Mouse (Mus musculus) embryonic facial prominence, embryonic 12.5 days (tissue): ENCODE measurements around the gene Gstk1. TPM values are rescaled to one million over a fixed set of nuclear protein-coding genes. Genes with fewer than 3 reads are reported as not detected.

Source experiments
- ATAC-seq: fragments of 200-750 bp; cut with Nextera tagmentation; 2 replicates; pipeline ENCODE4 v1.8.0; 2017; ENCODE audit not compliant: insufficient number of reproducible peaks, insufficient read depth, low FRiP score, low TSS enrichment
- H3K27ac ChIP-seq: fragments of 300-500 bp; sonication (generic); 2 replicates; pipeline ENCODE4 v1.5.1; 2016; ENCODE audit warnings: mild to moderate bottlenecking
- H3K27me3 ChIP-seq: fragments of 300-500 bp; sonication (generic); 2 replicates; pipeline ENCODE4 v1.6.1; 2016; ENCODE audit warnings: mild to moderate bottlenecking, moderate library complexity
- H3K36me3 ChIP-seq: fragments of 300-500 bp; sonication (generic); 2 replicates; pipeline ENCODE4 v1.6.1; 2016; ENCODE audit warnings: mild to moderate bottlenecking
- H3K4me1 ChIP-seq: fragments of 300-500 bp; sonication (generic); 2 replicates; pipeline ENCODE4 v1.6.1; 2016
- H3K4me2 ChIP-seq: fragments of 300-500 bp; sonication (generic); replicated peaks from 2 replicates; pipeline ENCODE4 v1.6.1; 2016; ENCODE audit warnings: mild to moderate bottlenecking, moderate library complexity
- H3K4me3 ChIP-seq: fragments of 300-500 bp; sonication (generic); 2 replicates; pipeline ENCODE4 v1.5.1; 2016; ENCODE audit warnings: mild to moderate bottlenecking
- H3K9ac ChIP-seq: fragments of 300-500 bp; sonication (generic); 2 replicates; pipeline ENCODE4 v1.6.1; 2016; ENCODE audit warnings: mild to moderate bottlenecking, moderate library complexity
- H3K9me3 ChIP-seq: fragments of 300-500 bp; sonication (generic); 2 replicates; pipeline ENCODE4 v1.6.1; 2016; ENCODE audit warnings: mild to moderate bottlenecking, moderate library complexity
- WGBS: fragments of 180-500 bp; shearing (Covaris S2); methylation state at CpG from one replicate; pipeline ENCODE4 v1.1.7; 2016; 5-methylcytosine and 5-hydroxymethylcytosine counted together
- polyA plus RNA-seq: library from polyadenylated mRNA; unstranded; fragments of >200 nt; fragmentation: Nextera tagmentation; extraction: Ambion mirVana; gene quantifications from 2 replicates; pipeline ENCODE4 v1.2.1, GENCODE M21; 2016

The Gstk1 gene
- polyA plus RNA-seq, 1 experiment from 2014 or later, result 27.8 TPM

- no peak for ATAC-seq
- H3K36me3 ChIP-seq, result peaks cover 53% of the 10 kb centered on the region
- no peak overlapping the region for H3K9ac ChIP-seq
- no peak overlapping the region for H3K27ac ChIP-seq
- no peaks in the 10 kb centered on the region for H3K9me3 ChIP-seq
- H3K4me1 ChIP-seq, result no peaks in the 10 kb centered on the region
- 68% methylated on average over 5 of the region's 5 CpGs for WGBS
- no peaks in the 10 kb centered on the region for H3K27me3 ChIP-seq
- no peak overlapping the region for H3K4me2 ChIP-seq
- no peak overlapping the region for H3K4me3 ChIP-seq
Measured at GRCm38 (mm10) chr6:42282865-42283528, 37.3 kb downstream of the Gstk1 start.

- H3K27me3 ChIP-seq, result no peaks in the 10 kb centered on the region
- peaks cover 23% of the 10 kb centered on the region for H3K36me3 ChIP-seq
- no peak within 1 kb of the TSS for H3K27ac ChIP-seq
- WGBS, result 76% methylated on average over 4 of the region's 5 CpGs
- H3K9ac ChIP-seq, result no peak within 1 kb of the TSS
- no peaks in the 10 kb centered on the region for H3K9me3 ChIP-seq
- H3K4me2 ChIP-seq, result no peak within 1 kb of the TSS
- ATAC-seq, result no peak
- H3K4me1 ChIP-seq, result no peaks in the 10 kb centered on the region
- H3K4me3 ChIP-seq, result no peak within 1 kb of the TSS
Measured at GRCm38 (mm10) chr6:42286448-42286847, 40.7 kb downstream of the Gstk1 start, which contains the start of gene Clcn1. Gene Clcn1 (plus strand): TSS chr6:42286685.

GRCm38 (mm10) chr6:42287562-42287961 is 41.8 kb downstream of the Gstk1 start:
- no peak for ATAC-seq
- Histone ChIP-seq H3K4me1 (no peaks in the 10 kb centered on the region), H3K27me3 (no peaks in the 10 kb centered on the region), H3K9me3 (no peaks in the 10 kb centered on the region), H3K4me3 (no peak overlapping the region), H3K4me2 (no peak overlapping the region), H3K27ac (no peak overlapping the region), H3K36me3 (peaks cover 13% of the 10 kb centered on the region; the same call in 1 of the 2 replicates), H3K9ac (no peak overlapping the region)

- WGBS, result 90% methylated on average over 6 of the region's 6 CpGs
- no peak for ATAC-seq
- Histone ChIP-seq H3K9ac (no peak overlapping the region), H3K4me1 (no peaks in the 10 kb centered on the region), H3K27me3 (no peaks in the 10 kb centered on the region), H3K9me3 (no peaks in the 10 kb centered on the region), H3K4me2 (no peak overlapping the region), H3K27ac (no peak overlapping the region), H3K4me3 (no peak overlapping the region), H3K36me3 (no peaks in the 10 kb centered on the region; the same call in none of the 2 replicates)
Measured at GRCm38 (mm10) chr6:42293327-42293726, 47.6 kb downstream of the Gstk1 start.

GRCm38 (mm10) chr6:42295549-42296094 is 49.9 kb downstream of the Gstk1 start:
- no peak overlapping the region for H3K27ac ChIP-seq
- no peak for ATAC-seq
- H3K9me3 ChIP-seq, result no peaks in the 10 kb centered on the region
- no peak overlapping the region for H3K9ac ChIP-seq
- H3K27me3 ChIP-seq, result no peaks in the 10 kb centered on the region
- H3K36me3 ChIP-seq, result peaks cover 6% of the 10 kb centered on the region
- H3K4me3 ChIP-seq, result no peak overlapping the region
- no peaks in the 10 kb centered on the region for H3K4me1 ChIP-seq
- no peak overlapping the region for H3K4me2 ChIP-seq
- 76% methylated on average over 3 of the region's 3 CpGs for WGBS

DNA sequence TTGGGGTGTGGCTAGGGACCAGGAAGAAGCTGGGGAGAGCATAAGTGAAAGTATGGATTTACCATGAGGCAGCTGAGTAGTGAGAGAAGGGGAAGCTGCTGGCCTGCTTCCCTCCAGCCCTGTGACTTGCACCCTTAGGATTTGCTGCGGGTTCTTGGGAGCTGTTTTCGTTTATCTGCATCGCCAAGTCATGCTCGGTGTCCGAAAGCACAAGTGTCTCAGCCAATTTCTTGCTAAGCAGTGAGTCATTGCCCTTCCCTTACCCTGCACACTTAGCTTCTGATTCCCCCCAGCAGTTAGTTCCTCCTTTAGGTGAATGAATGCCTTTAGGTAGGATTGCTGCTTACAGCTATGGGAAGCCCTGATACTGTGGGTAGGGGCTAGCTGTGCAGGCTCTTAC is 53.6 kb downstream of the Gstk1 start:
- no peaks in the 10 kb centered on the region for H3K4me1 ChIP-seq
- no peak overlapping the region for H3K9ac ChIP-seq
- no peak for ATAC-seq
- no peak overlapping the region for H3K4me2 ChIP-seq
- peaks cover 6% of the 10 kb centered on the region; the same call in 1 of the 2 replicates for H3K36me3 ChIP-seq
- WGBS, result 93% methylated on average over 5 of the region's 5 CpGs
- H3K4me3 ChIP-seq, result no peak overlapping the region
- H3K27me3 ChIP-seq, result no peaks in the 10 kb centered on the region
- no peaks in the 10 kb centered on the region for H3K9me3 ChIP-seq
- no peak overlapping the region for H3K27ac ChIP-seq

Other genes with a start within 250 kb of the Gstk1 start
- gene Sva, start 207.5 kb upstream of the Gstk1 start, polyA plus RNA-seq, result not detected in 2 replicates
- gene Tas2r139, start 105.0 kb upstream of the Gstk1 start, polyA plus RNA-seq, result not detected in 2 replicates
- not detected in 2 replicates for gene Tas2r144, start 30.6 kb upstream of the Gstk1 start, polyA plus RNA-seq
- gene Tmem139, start 16.0 kb downstream of the Gstk1 start, polyA plus RNA-seq, result 1.1 and 1.3 TPM in 2 replicates
- gene Casp2, start 19.1 kb downstream of the Gstk1 start, polyA plus RNA-seq, result 69.8 and 71.0 TPM in 2 replicates
- gene Clcn1, start 40.8 kb downstream of the Gstk1 start, polyA plus RNA-seq, result 0.36 TPM in 2 replicates
- gene Fam131b, start 78.7 kb downstream of the Gstk1 start, polyA plus RNA-seq, result 1.2 and 1.4 TPM in 2 replicates
- 102 and 107 TPM in 2 replicates for gene Zyx, start 103.7 kb downstream of the Gstk1 start, polyA plus RNA-seq
- gene Epha1, start 127.3 kb downstream of the Gstk1 start, polyA plus RNA-seq, result 4.7 and 7.2 TPM in 2 replicates
- not detected in 2 replicates for gene Tas2r143, start 154.3 kb downstream of the Gstk1 start, polyA plus RNA-seq
- not detected in 2 replicates for gene Tas2r135, start 159.5 kb downstream of the Gstk1 start, polyA plus RNA-seq
- gene Tas2r126, start 188.6 kb downstream of the Gstk1 start, polyA plus RNA-seq, result not detected in 2 replicates
- gene Olfr458, start 219.3 kb downstream of the Gstk1 start, polyA plus RNA-seq, result not detected in 2 replicates
- gene Olfr457, start 230.4 kb downstream of the Gstk1 start, polyA plus RNA-seq, result not detected in 2 replicates
- not detected in 2 replicates for gene Olfr456, start 241.3 kb downstream of the Gstk1 start, polyA plus RNA-seq